Mouse (Mus musculus): ENCODE measurements around the gene Pan3. TPM values are rescaled to one million over a fixed set of nuclear protein-coding genes. Genes with fewer than 3 reads are reported as not detected.
"Not testable (repeated sequence)": the region's sequence is repeated elsewhere in the genome, so short reads cannot be mapped to it uniquely, and the experiment has no call there.

The Pan3 gene
- polyA plus RNA-seq, 1 experiment from 2014 or later, result 84.1 TPM

- ATAC-seq (ENCODE audit: insufficient read depth) (0 out of 2 replicates have a peak, but pooled peaks have one; percentile 35), DNase-seq (peak; percentile 57)
- 57% methylated on average over 11 of the region's 11 CpGs for WGBS
- Histone ChIP-seq H3K4me1 (ENCODE audit: insufficient read depth) (no peaks in the 10 kb centered on the region), H3K4me3 (ENCODE audit: low read depth, low read length) (no peak overlapping the region), H3K9ac (no peak overlapping the region), H3K27me3 (ENCODE audit: insufficient read depth, low read length) (no peaks in the 10 kb centered on the region), H3K9me3 (ENCODE audit: low read depth, low read length) (no peaks in the 10 kb centered on the region), H3K4me2 (no peak overlapping the region), H3K27ac (ENCODE audit: low read depth) (no peak overlapping the region), H3K36me3 (ENCODE audit: insufficient read depth) (peaks cover 81% of the 10 kb centered on the region)
- TF ChIP-seq CTCF (IDR thresholded peaks at IDR 0.05; ENCODE audit: low read depth), result peak; percentile 69
These were observed 115.8 kb downstream of the Pan3 start for GRCm38 (mm10) chr5:147545731-147546241.

- Histone ChIP-seq H3K4me1 (ENCODE audit: insufficient read depth) (no peaks in the 10 kb centered on the region), H3K27ac (ENCODE audit: low read depth) (no peak overlapping the region), H3K4me2 (no peak overlapping the region), H3K4me3 (ENCODE audit: low read depth, low read length) (no peak overlapping the region), H3K9ac (no peak overlapping the region), H3K9me3 (ENCODE audit: low read depth, low read length) (no peaks in the 10 kb centered on the region), H3K27me3 (ENCODE audit: insufficient read depth, low read length) (no peaks in the 10 kb centered on the region), H3K36me3 (ENCODE audit: insufficient read depth) (peaks cover 67% of the 10 kb centered on the region)
- no peak for ATAC-seq (ENCODE audit: insufficient read depth)
- DNase-seq, result no peak
- TF ChIP-seq CTCF (IDR thresholded peaks at IDR 0.05; ENCODE audit: low read depth), result no peak
- 84% methylated on average over 12 of the region's 12 CpGs for WGBS
These were observed 119.2 kb downstream of the Pan3 start for GRCm38 (mm10) chr5:147549016-147549755.

GRCm38 (mm10) chr5:147551879-147552627, 122.1 kb downstream of the Pan3 start:
- peak; percentile 12 for DNase-seq
- peaks cover 43% of the 10 kb centered on the region for H3K36me3 ChIP-seq (ENCODE audit: insufficient read depth)
- ATAC-seq (ENCODE audit: insufficient read depth), result peak; percentile 44; the same call in 1 of the 2 replicates
- no peak overlapping the region for H3K4me3 ChIP-seq (ENCODE audit: low read depth, low read length)
- H3K4me1 ChIP-seq (ENCODE audit: insufficient read depth), result no peaks in the 10 kb centered on the region
- H3K9me3 ChIP-seq (ENCODE audit: low read depth, low read length), result no peaks in the 10 kb centered on the region
- TF ChIP-seq CTCF (IDR thresholded peaks at IDR 0.05; ENCODE audit: low read depth), result peak; percentile 20; the same call in 1 of the 2 replicates
- H3K4me2 ChIP-seq, result no peak overlapping the region
- no peak overlapping the region for H3K9ac ChIP-seq
- H3K27me3 ChIP-seq (ENCODE audit: insufficient read depth, low read length), result no peaks in the 10 kb centered on the region
- H3K27ac ChIP-seq (ENCODE audit: low read depth), result no peak overlapping the region
- WGBS, result 74% methylated on average over 13 of the region's 13 CpGs

GRCm38 (mm10) chr5:147557641-147558040, 127.7 kb downstream of the Pan3 start:
- WGBS, result 67% methylated on average over 6 of the region's 6 CpGs

GRCm38 (mm10) chr5:147563511-147564139, 133.7 kb downstream of the Pan3 start:
- H3K27ac ChIP-seq (ENCODE audit: low read depth), result no peak overlapping the region
- TF ChIP-seq CTCF (IDR thresholded peaks at IDR 0.05; ENCODE audit: low read depth), result no peak
- no peaks in the 10 kb centered on the region for H3K27me3 ChIP-seq (ENCODE audit: insufficient read depth, low read length)
- no peaks in the 10 kb centered on the region for H3K9me3 ChIP-seq (ENCODE audit: low read depth, low read length)
- H3K36me3 ChIP-seq (ENCODE audit: insufficient read depth), result no peaks in the 10 kb centered on the region
- no peak overlapping the region for H3K4me3 ChIP-seq (ENCODE audit: low read depth, low read length)
- no peak overlapping the region for H3K9ac ChIP-seq
- no peaks in the 10 kb centered on the region for H3K4me1 ChIP-seq (ENCODE audit: insufficient read depth)
- peak overlapping the region; percentile 51 for H3K4me2 ChIP-seq
- ATAC-seq (ENCODE audit: insufficient read depth) (peak; percentile 62; the same call in 1 of the 2 replicates), DNase-seq (no peak)
- WGBS, result 54% methylated on average over 18 of the region's 18 CpGs

More at GRCm38 (mm10) chr5:147557641-147558040, 127.7 kb downstream of the Pan3 start:
- peak; percentile 48 for DNase-seq
- not testable (repeated sequence) for H3K4me1 ChIP-seq (ENCODE audit: insufficient read depth); H3K9me3 ChIP-seq (ENCODE audit: low read depth, low read length); H3K4me2 ChIP-seq; H3K9ac ChIP-seq; ATAC-seq (ENCODE audit: insufficient read depth); H3K4me3 ChIP-seq (ENCODE audit: low read depth, low read length); H3K36me3 ChIP-seq (ENCODE audit: insufficient read depth); H3K27ac ChIP-seq (ENCODE audit: low read depth); H3K27me3 ChIP-seq (ENCODE audit: insufficient read depth, low read length)

- ATAC-seq (ENCODE audit: insufficient read depth), result no peak
- Histone ChIP-seq H3K4me1 (ENCODE audit: insufficient read depth) (no peaks in the 10 kb centered on the region), H3K27ac (ENCODE audit: low read depth) (no peak overlapping the region), H3K9me3 (ENCODE audit: low read depth, low read length) (no peaks in the 10 kb centered on the region), H3K9ac (no peak overlapping the region), H3K27me3 (ENCODE audit: insufficient read depth, low read length) (no peaks in the 10 kb centered on the region), H3K4me3 (ENCODE audit: low read depth, low read length) (no peak overlapping the region), H3K36me3 (ENCODE audit: insufficient read depth) (no peaks in the 10 kb centered on the region), H3K4me2 (peak overlapping the region; percentile 51)
- no peak for TF ChIP-seq CTCF (IDR thresholded peaks at IDR 0.05; ENCODE audit: low read depth)
- WGBS, result 31% methylated on average over 16 of the region's 16 CpGs
- DNase-seq, result peak; percentile 16
These were observed 134.2 kb downstream of the Pan3 start for GRCm38 (mm10) chr5:147564140-147564590.
